Mouse (Mus musculus) erythroblast, embryonic 14.5 days (primary cell): ENCODE measurements around the gene Lhfpl5.

Source experiments
- GATA1 ChIP-seq: IDR thresholded peaks from 2 replicates; pipeline ENCODE4 v1.6.1; 2012; ENCODE audit warnings: low read length, inconsistent platforms, mixed read lengths
- TAL1 ChIP-seq: IDR thresholded peaks from 3 replicates; pipeline ENCODE4 v1.6.1; 2012; ENCODE audit warnings: low read length, inconsistent platforms, mixed read lengths

GRCm38 (mm10) chr17:28588591-28588990, 13.2 kb downstream of the Lhfpl5 start:
- TF ChIP-seq GATA1 (no peak), TAL1 (no peak)
